In the genomic region with DNA sequence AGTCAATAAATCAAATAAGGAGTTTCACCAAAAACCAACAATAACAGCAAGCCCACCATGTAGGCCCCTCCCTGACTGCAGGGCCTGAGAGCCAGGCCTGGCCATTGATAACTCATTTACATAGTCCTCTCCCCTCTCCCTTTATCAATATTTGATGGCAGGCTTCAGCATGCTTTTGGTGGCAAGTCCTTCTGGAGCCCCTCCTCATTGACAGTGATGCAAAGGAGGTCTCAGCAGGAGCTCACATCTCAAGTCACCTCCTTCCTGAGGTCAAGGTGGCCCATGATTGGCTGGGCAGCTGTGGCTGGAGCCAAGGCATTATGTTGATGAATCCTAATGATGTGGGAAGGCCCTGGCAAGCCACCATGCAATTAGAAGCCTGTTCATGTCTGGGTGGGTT, we compare ENCODE assay signal across 1 mouse cellular context. TPM values are rescaled to one million over a fixed set of nuclear protein-coding genes. Genes with fewer than 3 reads are reported as not detected.
"Had no signal": no experiment of that assay in that cellular context is flagged by ENCODE, and none has a peak within 500 bp of the region (broad histone marks: within the 10 kb centered on the region; RNA-seq: fewer than 3 reads in every experiment).

No protein-coding gene starts in this region.

RNA-seq across cellular contexts. Expression of a gene that starts 19.8 kb away (rescaled TPM):
- polyA plus RNA-seq: erythroblast, embryonic 14.5 days had no signal

RNA-seq across cellular contexts. Expression of a gene that starts 46.4 kb away (rescaled TPM):
- polyA plus RNA-seq: erythroblast, embryonic 14.5 days had no signal
